Mouse (Mus musculus) left cerebral cortex, postnatal 14 days (tissue): ENCODE results near the gene Dock8. TPM values are rescaled to one million over a fixed set of nuclear protein-coding genes. Genes with fewer than 3 reads are reported as not detected.

Experiments used
- DNase-seq, 2 experiments: peaks; one replicate each; pipeline ENCODE4 v3.0.0; 2021 to 2022; ENCODE audit warnings: low spot score in 2 of 2, mixed read lengths in 1 of 2
- intact Hi-C: fragments of 180-260 bp; cut with DNase I; formaldehyde crosslinking; loops from one replicate; pipeline ENCODE4 v1.15.1; 2025
- total RNA-seq, 2 experiments: library from RNA; stranded (reverse); gene quantifications; 2 replicates each; pipeline ENCODE4 v1.2.3; 2021

Dock8 gene
- total RNA-seq, 2 experiments from 2014 or later = 2.7 to 5.1 TPM

GRCm38 (mm10) chr19:25097951-25098350 is 98.6 kb downstream of the Dock8 start:
- intact Hi-C loops = no loop called here
- DNase-seq = no peak

- intact Hi-C loops = no loop called here
- DNase-seq = no peak
Observed at GRCm38 (mm10) chr19:25098941-25099340, 99.6 kb downstream of the Dock8 start.

- no peak for DNase-seq
- intact Hi-C loops = loop anchor here (5.0 to 10.0 kb wide), 2 partner anchors 347 to 519 kb away; no protein-coding TSS in a partner anchor
Observed at GRCm38 (mm10) chr19:25105682-25106081, 106.3 kb downstream of the Dock8 start.

GRCm38 (mm10) chr19:25106315-25106714 is 107.0 kb downstream of the Dock8 start:
- intact Hi-C loops = loop anchor here (5.0 to 10.0 kb wide), 2 partner anchors 346 to 518 kb away; no protein-coding TSS in a partner anchor
- DNase-seq = no peak

GRCm38 (mm10) chr19:25107417-25107816 is 108.1 kb downstream of the Dock8 start:
- intact Hi-C loops = loop anchor here (5.0 to 10.0 kb wide), 2 partner anchors 345 to 517 kb away; no protein-coding TSS in a partner anchor
- DNase-seq = peak; percentile 52 to 54

- no peak for DNase-seq
- intact Hi-C loops = loop anchor here (10.0 kb wide), 1 partner anchor 147 kb away; the partner anchor contains the start of gene Cbwd1
Observed at GRCm38 (mm10) chr19:25111591-25112233, 112.4 kb downstream of the Dock8 start.

- no peak for DNase-seq
- intact Hi-C loops = loop anchor here (10.0 kb wide), 1 partner anchor 152 kb away; the partner anchor contains the start of gene Cbwd1
Observed at GRCm38 (mm10) chr19:25116981-25117380, 117.6 kb downstream of the Dock8 start.

- intact Hi-C loops = no loop called here
Observed at GRCm38 (mm10) chr19:25122417-25122816, 123.1 kb downstream of the Dock8 start.

GRCm38 (mm10) chr19:25123031-25123430 is 123.7 kb downstream of the Dock8 start:
- intact Hi-C loops = no loop called here

More at GRCm38 (mm10) chr19:25122417-25122816, 123.1 kb downstream of the Dock8 start:
- peak; percentile 17 to 32 for DNase-seq

GRCm38 (mm10) chr19:25123461-25123860 is 124.1 kb downstream of the Dock8 start:
- peak in 1 of 2 experiments; percentile 26 for DNase-seq

More at GRCm38 (mm10) chr19:25123031-25123430, 123.7 kb downstream of the Dock8 start:
- DNase-seq = peak; percentile 16 to 66

GRCm38 (mm10) chr19:25132322-25132721 is 133.0 kb downstream of the Dock8 start:
- peak; percentile 41 to 73 for DNase-seq
- intact Hi-C loops = loop anchor here (1.0 to 10.0 kb wide), 4 partner anchors 102 to 502 kb away; partner anchors contain the start of gene Kank1

More at GRCm38 (mm10) chr19:25123461-25123860, 124.1 kb downstream of the Dock8 start:
- intact Hi-C loops = no loop called here

GRCm38 (mm10) chr19:25133959-25134358 is 134.6 kb downstream of the Dock8 start:
- intact Hi-C loops = loop anchor here (5.0 to 10.0 kb wide), 3 partner anchors 101 to 501 kb away; partner anchors contain the start of gene Kank1
- DNase-seq = no peak

- intact Hi-C loops = loop anchor here (10.0 kb wide), 2 partner anchors 99 to 499 kb away; partner anchors contain the start of gene Kank1
- no peak for DNase-seq
Observed at GRCm38 (mm10) chr19:25136171-25136570, 136.8 kb downstream of the Dock8 start.

GRCm38 (mm10) chr19:25137907-25138820 is 138.8 kb downstream of the Dock8 start:
- no peak for DNase-seq
- intact Hi-C loops = loop anchor here (10.0 kb wide), 2 partner anchors 97 to 497 kb away; partner anchors contain the start of gene Kank1

- intact Hi-C loops = no loop called here
Observed at GRCm38 (mm10) chr19:25144110-25145028, 145.0 kb downstream of the Dock8 start.

GRCm38 (mm10) chr19:25145116-25145515 is 145.8 kb downstream of the Dock8 start:
- peak in 1 of 2 experiments; percentile 25 for DNase-seq
- intact Hi-C loops = no loop called here

More at GRCm38 (mm10) chr19:25144110-25145028, 145.0 kb downstream of the Dock8 start:
- peak; percentile 45 to 61 for DNase-seq

- peak in 1 of 2 experiments; percentile 3 for DNase-seq
- intact Hi-C loops = no loop called here
Observed at GRCm38 (mm10) chr19:25146122-25146521, 146.8 kb downstream of the Dock8 start.

- DNase-seq = no peak
- intact Hi-C loops = no loop called here
Observed at GRCm38 (mm10) chr19:25149788-25150187, 150.5 kb downstream of the Dock8 start.
